Mouse (Mus musculus) spleen, embryonic (tissue): Measurements from ENCODE around the gene Vmp1.

ENCODE experiments used
- CTCF ChIA-PET: fragments of 350-600 bp; sonication (Branson Sonifier 250); formaldehyde crosslinking; loops from one replicate; lab custom pipeline; 2022; lab: Charles Lee

Vmp1 gene

DNA sequence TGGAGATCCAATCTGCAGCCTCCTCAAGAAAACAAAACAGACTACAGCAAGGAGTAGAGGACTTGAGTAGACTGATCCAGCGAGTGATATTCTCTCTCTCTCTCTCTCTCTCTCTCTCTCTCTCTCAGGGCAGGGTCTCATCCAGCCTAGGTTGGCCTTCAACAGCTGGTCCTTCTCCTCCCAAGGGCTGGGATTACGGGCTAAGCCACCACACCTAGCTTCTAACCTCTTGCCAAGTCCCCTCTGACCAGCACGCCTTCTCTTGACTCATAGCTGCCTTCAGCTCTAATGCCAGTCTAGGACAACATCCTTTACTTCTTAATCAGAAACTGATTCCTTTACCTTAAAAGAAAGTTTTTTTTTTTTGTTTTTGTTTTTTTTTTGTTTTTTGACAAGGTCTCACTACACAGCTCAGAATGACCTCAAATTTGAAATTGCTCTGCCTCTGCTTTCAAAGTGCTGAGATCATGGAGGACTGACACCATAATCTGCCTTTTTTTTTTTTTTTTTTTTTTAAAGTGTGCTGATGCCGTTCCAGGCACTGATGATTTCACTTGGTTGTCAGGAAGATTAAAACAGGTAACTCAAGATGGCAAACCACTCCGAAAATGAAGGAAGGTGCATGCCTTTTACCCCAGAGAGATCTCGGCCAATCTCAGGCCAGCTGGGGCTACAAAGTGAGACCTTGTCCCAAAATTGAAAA is 105.4 kb downstream of the Vmp1 start:
- CTCF ChIA-PET, result interaction anchor here (0.5 to 1.1 kb wide), 3 partner anchors 10 to 75 kb away, joined by 4 to 8 read pairs (median 4); no protein-coding TSS in a partner anchor

DNA sequence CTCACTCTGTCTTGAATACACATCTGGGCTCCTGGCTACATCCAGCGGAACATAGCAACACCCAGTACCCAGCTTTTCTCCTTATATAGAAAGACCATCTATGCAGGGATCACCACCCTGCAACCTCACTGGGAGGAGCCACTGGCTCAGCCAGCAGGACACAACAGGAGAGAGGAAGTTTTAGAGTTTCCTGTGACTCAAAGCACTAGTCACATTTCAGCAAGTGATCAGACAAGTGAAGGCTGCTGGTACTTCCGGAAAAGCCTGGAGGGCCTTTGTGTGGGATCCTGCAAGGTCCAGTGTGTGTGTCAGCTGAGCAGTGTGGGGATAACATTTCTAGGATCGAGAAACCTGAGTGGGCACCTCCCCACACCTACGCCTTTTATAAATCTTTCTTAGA is 106.4 kb downstream of the Vmp1 start:
- CTCF ChIA-PET, result interaction anchor here (0.5 to 0.6 kb wide), 2 partner anchors 10 to 1357 kb away, joined by 8 to 17 read pairs; no protein-coding TSS in a partner anchor

- CTCF ChIA-PET, result no interaction called here
These were observed 107.8 kb downstream of the Vmp1 start for GRCm38 (mm10) chr11:86575632-86576378.

DNA sequence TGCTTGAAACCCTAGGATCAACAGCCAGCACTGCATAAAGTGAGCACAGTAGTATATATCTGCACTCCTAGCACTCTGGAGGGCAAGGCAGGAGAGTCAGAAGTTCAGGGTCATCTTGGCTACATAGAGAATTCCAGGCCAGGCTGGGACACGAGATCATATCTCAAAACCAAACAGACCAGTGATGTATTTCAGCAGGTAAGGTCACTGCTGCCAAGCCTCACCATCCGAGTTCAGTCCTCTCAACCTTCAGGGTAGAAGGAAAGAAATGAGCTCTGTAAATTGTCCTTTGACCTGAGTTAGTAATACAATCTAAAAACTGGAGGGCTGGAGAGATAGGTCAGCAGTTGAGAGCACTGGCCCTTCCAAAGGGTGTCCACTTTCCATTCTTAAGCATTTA is 109.2 kb downstream of the Vmp1 start:
- CTCF ChIA-PET, result no interaction called here

GRCm38 (mm10) chr11:86573646-86574231 is 109.9 kb downstream of the Vmp1 start:
- CTCF ChIA-PET, result interaction anchor here (0.5 to 0.6 kb wide), 2 partner anchors 15 to 75 kb away, joined by 3 to 4 read pairs; no protein-coding TSS in a partner anchor

DNA sequence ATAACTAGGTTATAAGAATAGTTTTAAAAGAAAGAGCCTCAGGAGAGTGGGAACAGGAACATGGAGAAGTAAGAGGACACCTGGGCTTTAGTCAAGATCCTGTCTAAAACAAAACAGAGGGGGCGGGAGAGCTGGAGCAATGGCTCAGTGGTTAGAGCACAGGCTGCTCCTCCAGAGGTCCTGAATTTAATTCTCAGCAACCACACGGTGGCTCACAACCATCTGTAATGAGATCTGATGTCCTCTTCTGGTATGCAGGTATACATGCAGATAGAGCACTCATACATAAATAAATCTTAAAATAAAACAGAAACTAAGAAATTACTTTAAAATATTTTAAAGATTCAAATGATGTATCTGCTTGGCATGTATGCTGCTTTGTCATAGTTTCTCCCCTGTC is 111.0 kb downstream of the Vmp1 start:
- CTCF ChIA-PET, result interaction anchor here (0.6 kb wide), 1 partner anchor 73 kb away, joined by 5 read pairs; no protein-coding TSS in a partner anchor

DNA sequence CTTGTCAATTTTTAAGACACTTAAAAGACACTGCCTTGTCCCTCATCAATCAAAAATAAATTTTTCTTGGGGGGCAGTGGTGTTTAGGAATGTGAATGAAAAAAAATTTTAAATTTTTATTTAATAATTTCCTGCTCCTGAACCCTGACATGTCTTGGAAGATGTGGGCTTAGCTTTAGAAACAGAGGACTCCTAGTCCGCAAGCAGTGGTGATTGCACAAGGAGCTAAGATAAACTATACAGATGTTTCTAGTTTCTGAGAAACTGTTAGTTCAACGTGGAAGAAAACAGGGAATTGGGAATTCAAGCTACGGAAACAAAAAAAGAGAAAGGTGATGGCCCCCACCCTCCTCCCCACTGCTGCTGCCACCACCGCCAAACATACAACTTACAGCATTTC is 111.8 kb downstream of the Vmp1 start:
- CTCF ChIA-PET, result interaction anchor here (0.8 to 1.3 kb wide), 2 partner anchors 12 to 81 kb away, joined by 3 to 9 read pairs; no protein-coding TSS in a partner anchor

DNA sequence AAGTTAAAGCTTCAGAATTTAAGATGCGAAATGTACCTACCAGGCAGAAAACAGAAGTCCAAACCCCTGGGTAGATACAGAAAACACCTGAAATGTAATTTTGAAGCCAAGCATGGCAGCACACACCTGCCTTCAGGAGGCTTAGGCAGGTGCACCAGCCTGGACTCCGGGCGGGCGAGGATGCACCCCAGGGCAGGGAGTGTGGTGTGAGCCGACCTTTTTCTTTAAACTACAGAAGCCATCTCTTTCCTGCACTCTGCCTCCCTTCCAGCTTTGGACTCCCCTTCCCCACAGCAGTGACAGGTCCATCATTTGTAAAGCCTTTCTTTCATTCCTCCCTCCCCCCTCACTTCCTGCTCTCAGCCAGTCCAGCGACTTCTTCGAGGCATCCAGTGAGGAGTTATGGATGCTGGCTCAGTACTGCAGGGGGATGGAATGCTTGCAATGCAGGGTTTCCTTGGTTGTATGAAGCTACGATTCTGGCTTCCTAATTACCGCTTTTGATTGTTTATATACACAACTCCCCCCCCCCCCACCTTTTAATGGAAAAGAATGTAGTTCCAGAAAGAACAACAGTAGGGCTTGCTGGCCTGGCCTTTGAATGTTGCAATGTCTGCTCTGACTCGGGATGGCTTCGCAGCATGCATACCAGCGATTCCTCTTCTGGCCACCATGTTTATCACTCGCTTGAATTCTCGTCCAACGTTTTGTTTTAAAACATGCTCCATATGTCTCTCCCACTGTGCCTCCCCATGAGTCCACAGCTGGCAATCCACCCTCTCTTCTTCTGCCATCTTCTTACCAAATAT is 112.4 kb downstream of the Vmp1 start:
- CTCF ChIA-PET, result interaction anchor here (0.7 to 1.3 kb wide), 3 partner anchors 13 to 114 kb away, joined by 3 to 9 read pairs (median 6); no protein-coding TSS in a partner anchor

GRCm38 (mm10) chr11:86570261-86570746 is 113.3 kb downstream of the Vmp1 start:
- CTCF ChIA-PET, result interaction anchor here (0.6 to 1.2 kb wide), 3 partner anchors 32 to 84 kb away, joined by 3 to 4 read pairs (median 3); no protein-coding TSS in a partner anchor

DNA sequence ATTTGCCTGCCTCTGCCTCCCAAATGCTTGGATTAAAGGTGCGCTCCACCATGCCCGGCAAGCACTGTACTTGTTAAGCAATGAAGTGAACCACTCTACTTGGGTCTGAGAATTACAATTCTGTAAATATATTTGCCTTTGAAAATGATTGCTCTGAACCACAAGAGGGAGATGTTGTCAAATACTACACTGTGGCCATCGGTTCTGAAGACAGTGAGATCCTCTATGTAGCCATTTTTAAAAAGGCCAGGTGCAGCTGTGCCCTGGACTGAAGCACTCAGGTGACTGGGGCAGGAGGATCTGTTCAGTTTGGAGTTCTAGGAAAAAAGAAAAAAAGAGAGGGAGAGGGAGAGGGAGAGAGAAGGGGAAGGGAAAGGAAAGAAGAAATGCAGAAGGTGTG is 115.2 kb downstream of the Vmp1 start:
- CTCF ChIA-PET, result interaction anchor here (0.5 to 1.3 kb wide), 2 partner anchors 18 to 87 kb away, joined by 8 to 10 read pairs; no protein-coding TSS in a partner anchor

DNA sequence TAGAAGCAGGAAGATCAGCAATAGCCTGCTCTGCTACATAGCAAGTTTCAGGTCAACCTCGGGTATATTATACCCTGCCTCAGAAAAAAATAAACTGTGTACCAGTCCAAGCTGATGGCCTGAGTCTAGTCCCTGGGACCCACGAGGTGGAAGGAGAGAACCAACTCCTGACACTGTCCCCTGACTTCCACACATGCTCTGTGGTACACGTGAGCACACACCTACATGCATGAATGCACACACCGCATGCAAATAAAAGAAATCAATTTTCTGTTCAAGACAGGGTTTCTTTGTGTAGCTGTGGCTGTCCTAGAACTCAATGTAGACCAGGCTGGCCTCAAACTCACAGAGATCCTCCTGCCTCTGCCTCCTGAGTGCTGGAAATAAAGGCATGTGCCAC is 125.4 kb downstream of the Vmp1 start:
- CTCF ChIA-PET, result no interaction called here

GRCm38 (mm10) chr11:86553525-86553924 is 130.1 kb downstream of the Vmp1 start:
- CTCF ChIA-PET, result no interaction called here

DNA sequence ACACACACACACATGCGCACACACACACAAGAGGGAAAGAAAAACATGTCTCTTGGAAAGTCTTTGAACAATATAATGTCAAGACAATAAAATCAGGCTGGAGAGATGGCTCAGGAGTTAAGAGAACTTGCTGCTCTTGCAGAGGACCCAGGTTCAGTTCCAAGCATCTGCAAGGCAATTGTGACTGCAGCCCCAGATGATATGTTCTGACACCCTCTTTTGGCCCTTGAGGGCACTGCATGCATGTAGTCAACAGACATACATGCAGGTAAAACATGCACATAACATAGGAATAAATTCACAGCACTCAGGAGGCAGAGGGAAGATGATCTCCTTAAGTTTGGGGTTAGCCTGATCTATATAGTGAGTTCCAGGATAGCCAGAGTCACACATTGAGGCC is 136.2 kb downstream of the Vmp1 start:
- CTCF ChIA-PET, result no interaction called here

GRCm38 (mm10) chr11:86545556-86545955 is 138.1 kb downstream of the Vmp1 start:
- CTCF ChIA-PET, result no interaction called here

DNA sequence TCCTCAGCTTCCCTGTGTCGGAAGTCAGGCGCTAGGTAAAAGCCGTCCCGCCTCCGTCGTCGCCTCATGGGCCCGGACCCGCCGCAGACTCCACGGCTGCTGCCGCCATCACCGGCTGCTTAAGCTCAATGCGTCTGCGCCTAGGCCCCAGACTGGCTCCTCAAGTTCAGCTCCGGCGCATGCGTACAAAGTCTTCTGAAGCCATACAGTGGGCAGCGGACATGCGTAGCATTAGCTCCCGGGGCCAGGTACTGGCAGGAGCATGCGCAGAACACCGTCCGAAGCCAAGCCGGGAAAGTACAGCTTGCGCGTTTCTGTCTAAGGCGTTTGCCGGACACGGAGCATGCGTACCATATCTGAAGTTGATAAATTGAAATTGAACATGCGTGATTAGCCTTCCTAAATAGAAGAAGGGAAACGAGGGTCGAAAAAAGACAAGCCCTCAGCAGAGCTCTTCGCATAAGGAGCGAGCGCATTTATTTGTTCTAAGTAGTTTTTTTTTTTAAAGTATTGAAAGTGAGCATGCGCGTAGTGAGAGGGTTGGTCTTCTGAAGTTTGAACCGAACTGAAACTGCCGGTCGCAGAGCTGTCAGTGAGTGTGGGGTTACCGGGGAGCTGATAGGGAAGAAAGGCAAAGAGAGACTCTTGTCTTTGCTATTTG is 138.9 kb downstream of the Vmp1 start, which contains the start of the genes Rps6kb1 and Tubd1:
Rps6kb1 (minus strand) TSS at position 167 of the 661 bp plus-strand sequence.
Tubd1 (plus strand) TSS at position 353 of the 661 bp plus-strand sequence.
- CTCF ChIA-PET, result interaction anchor here (0.6 to 1.0 kb wide), 3 partner anchors 68 to 228 kb away, joined by 3 to 4 read pairs (median 3); no protein-coding TSS in a partner anchor

GRCm38 (mm10) chr11:86543960-86544638 is 139.5 kb downstream of the Vmp1 start:
- CTCF ChIA-PET, result interaction anchor here (0.5 to 1.0 kb wide), 4 partner anchors 69 to 583 kb away, joined by 3 to 4 read pairs (median 3); partner anchors contain the start of gene Trim37

- CTCF ChIA-PET, result no interaction called here
These were observed 140.8 kb downstream of the Vmp1 start for GRCm38 (mm10) chr11:86542851-86543250.

- CTCF ChIA-PET, result no interaction called here
These were observed 143.2 kb downstream of the Vmp1 start for GRCm38 (mm10) chr11:86540476-86540845.
